Mouse (Mus musculus) adrenal gland, postnatal 36 days (tissue): ENCODE measurements at regions not wholly inside any gene's neighbourhood (a gene's known extent, or its start where the extent isn't known, plus 50 kb on each side); places are given as distances from the start of the nearest gene placed in this dataset.

Experiments
- DNase-seq, 2 experiments: peaks; one replicate each; pipeline ENCODE4 v3.0.0; 2021; ENCODE audit warnings: mixed read lengths in 1 of 2

GRCm38 (mm10) chr3:52859848-52860247, 157.2 kb downstream of the Cog6 start:
- DNase-seq, result peak in 1 of 2 experiments; percentile 30

GRCm38 (mm10) chr3:52859266-52859825, 157.7 kb downstream of the Cog6 start:
- peak; percentile 18 to 44 for DNase-seq

DNA sequence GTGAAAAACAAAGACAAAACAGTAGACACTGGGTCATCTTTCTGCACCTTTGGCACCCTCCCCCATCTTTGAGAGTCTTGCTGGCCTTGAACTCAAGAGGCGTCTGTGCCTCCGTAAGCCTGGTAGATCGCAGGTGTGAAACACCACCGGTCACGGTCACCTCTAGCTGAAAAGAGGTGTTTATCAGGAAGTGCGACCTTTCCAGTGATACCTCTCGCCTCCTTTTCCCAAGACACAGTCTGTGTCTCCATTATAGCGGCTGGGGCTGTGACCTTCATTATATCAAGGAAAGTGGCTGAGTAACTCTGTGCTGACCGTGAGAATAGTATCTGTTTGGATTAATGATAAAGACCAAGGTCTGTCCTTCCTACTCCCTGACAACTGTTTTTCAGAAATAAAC, 158.8 kb downstream of the Cog6 start:
- DNase-seq, result peak in 1 of 2 experiments; percentile 40

GRCm38 (mm10) chr3:52857076-52857475, 160.0 kb downstream of the Cog6 start:
- DNase-seq, result peak; percentile 36 to 48

GRCm38 (mm10) chr3:52854560-52854959, 162.5 kb downstream of the Cog6 start:
- peak in 1 of 2 experiments; percentile 11 for DNase-seq

DNA sequence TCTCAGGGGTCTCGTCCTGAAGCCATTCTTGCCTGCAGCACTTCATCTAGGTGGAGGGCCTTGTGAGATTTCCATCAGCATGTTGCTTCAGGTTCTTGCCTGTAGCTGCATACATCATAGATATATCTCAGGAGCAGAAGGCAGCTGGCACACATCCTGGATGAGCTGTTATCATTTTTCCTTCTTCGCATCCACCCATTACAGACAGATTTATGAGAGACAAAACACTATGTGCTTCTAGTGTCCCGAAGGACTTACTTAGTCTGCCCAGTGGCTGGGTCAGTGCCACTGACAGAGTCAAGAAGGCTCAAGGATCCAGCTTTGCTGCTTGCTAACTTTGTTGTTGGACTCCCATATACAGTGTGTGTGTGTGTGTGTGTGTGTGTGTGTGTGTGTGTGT, 163.9 kb downstream of the Cog6 start:
- peak; percentile 48 to 58 for DNase-seq

DNA sequence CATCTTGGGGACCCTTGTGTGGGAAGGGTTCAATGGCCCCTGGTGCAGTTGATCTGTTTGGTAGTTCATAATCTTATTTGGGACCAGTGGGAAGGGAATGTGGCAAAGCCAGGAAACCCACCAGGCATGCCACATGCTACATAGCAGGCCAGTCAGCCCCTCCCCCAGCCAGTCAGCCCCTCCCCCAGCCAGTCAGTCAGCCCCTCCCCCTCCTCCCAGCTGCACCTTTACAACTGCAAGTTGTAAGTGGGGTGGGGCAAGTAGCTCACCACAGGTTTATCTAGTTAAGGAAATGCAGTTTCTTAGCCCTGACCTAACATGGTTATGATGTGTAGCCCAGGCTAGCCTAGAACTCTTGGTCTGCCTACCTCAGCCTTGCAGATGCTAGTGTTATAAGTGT, 171.9 kb downstream of the Cog6 start:
- DNase-seq, result no peak

- DNase-seq, result peak; percentile 84 to 89
Observed at GRCm38 (mm10) chr3:52843998-52844397, 173.0 kb downstream of the Cog6 start.

DNA sequence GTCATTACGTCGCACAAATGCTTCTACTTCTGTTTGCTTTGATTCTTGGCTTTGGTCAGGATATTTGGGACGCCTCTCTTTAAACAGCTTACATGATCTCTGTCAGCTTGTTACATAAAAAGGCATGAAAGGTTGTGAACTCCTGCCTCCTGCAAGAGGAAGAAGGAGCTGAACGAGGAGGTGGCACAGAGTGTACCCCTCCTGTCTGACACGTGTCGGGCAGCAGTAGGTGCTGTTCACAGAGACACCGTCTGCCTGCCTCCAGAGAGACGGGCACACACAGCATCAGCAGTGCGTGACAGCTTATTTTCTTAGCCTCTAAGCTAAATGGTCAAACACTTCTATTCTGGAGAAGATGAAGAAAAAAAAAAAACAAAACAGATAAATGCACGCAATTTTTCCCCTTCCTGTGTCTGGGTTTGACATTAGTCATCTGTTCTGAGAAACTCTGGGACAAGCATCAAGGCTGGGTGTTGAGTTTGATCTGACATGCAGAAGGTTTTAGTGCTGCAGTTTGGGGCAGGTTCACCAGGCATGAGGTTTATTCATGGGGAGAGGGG, 174.1 kb downstream of the Cog6 start:
- DNase-seq, result no peak

GRCm38 (mm10) chr3:52840160-52840953, 176.7 kb downstream of the Cog6 start:
- no peak for DNase-seq

DNA sequence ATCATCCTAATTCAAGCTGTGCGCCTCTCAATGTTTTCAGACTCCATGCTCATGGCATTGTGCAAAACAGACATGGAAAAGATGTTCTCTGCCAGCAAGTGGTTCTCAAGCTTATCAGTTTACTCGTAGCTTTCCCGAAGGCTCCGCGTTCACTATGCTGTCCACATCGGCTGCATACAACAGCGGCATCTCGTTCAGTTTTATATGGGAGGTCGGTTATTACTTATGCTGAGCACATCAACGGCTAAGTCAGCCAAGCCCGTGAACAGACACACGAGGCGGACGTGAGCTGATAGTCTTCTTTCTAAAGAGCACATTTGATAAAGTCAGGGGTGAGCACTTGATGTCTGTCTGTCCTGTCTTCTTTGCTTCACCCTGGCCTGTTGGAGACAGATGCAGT, 179.0 kb downstream of the Cog6 start:
- DNase-seq, result no peak

- DNase-seq, result no peak
Observed at GRCm38 (mm10) chr3:52837527-52837926, 179.5 kb downstream of the Cog6 start.

DNA sequence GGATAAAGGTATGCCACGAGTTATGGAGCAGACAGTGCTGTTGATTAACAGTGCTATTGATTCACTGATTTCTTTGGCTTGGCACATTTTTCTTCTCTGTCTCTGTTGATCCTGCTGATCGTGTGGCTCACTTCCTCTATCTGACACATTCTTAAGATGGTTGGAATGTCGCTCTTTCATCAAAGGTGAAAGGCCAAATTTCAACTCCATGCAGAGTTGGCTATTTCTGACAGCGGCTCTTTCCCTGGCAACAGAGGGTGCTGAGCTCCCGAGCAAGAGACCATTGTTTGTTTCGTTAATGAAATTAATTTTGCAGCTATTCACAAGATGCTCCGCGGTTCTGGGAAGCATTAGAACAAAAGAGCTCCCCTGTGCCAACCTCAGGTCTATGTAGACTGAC, 180.3 kb downstream of the Cog6 start:
- no peak for DNase-seq

DNA sequence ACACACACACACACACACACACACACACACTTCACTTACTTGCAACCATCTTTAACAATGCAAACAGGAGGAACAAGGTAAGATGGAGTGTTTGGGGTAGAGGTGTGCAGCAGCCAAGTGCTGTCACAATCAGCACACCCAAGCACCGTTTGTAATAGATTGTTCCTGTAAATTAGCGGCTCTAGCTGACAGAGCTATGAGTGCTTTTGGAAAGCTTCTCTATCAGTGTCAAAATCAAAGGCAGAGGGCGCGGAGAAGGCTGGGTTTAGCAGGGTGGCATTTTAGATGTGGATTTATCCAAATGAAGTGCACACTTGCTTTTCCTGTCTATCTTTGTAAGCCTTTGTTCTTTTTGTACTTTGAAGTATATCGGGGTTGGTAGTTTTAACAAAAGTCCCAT, 184.6 kb downstream of the Cog6 start:
- DNase-seq, result no peak

DNA sequence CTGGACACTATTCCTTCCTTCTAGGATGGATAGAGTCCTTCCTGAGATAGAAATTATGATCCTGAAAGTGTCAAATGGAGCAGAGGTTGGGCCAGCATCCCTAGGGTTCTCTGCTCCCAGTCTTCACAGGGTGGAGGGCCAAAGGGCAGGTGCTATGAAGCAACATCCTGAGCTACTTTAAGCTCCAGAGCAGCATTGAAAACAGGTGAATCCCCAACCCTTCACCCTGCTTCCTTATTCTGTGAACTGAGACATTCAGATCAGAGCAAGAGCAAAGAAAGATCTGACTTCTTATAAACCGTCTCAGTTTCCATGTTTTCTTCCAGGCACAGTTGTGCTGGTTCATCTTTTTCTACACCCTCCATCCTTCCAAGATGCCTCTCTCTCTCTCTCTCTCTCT, 185.1 kb downstream of the Cog6 start:
- no peak for DNase-seq

DNA sequence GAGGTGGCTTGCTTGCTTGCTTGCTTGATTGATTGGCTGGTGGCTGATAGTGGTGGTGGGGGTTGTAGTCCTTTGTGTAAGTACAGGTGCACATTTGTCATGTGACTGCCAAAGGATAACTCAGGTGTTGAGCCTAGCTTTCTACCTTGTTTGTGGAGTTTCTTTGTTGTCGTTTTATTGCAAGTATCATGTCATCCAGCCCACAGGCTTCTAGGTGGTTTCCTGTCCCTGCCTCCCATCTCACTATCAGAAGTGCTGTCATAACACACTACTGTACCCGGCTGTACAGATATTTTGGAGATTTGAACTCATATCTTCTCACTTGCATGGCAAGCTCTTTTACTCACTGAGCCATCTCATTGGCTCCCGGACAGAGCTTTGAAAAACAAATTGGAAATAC, 186.9 kb downstream of the Cog6 start:
- no peak for DNase-seq

DNA sequence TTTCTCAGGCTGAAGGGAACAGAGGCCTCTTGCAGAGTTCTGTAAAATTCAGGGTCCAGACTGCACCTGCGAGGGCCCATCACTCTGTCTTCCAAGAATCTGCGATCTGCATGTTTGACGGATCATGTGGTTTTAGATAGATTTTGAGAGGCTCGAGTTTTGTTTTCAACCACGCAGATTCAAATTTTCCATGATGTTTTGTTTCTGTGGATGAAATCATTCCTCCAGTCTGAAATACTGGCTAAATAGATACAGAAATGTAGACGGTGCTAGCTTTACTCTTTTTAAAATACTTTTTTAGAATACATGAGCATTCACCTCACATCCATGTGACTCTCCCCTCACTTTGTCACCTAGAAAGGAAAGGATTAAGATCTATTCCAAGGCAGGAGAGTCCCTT, 188.0 kb downstream of the Cog6 start:
- no peak for DNase-seq

DNA sequence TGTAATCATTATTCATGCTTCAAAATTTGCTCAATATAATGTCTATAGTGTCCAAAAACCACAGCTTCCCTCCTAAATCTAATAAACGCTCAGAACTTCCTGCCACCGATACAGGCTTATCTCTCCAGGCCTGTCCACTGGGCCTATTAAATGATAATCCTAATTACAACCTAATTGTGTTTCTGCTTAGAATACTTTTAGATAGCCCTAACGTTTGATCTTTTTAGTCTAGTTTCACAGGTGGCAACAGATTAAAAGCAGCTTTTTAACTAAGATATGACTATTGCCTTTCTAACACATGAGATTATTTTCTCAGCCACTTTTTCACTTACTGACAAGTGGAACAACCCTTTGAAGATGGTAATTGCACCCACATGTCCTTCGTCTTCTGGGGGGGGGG, 188.6 kb downstream of the Cog6 start:
- no peak for DNase-seq

GRCm38 (mm10) chr3:52822848-52823247, 194.2 kb downstream of the Cog6 start:
- DNase-seq, result no peak

DNA sequence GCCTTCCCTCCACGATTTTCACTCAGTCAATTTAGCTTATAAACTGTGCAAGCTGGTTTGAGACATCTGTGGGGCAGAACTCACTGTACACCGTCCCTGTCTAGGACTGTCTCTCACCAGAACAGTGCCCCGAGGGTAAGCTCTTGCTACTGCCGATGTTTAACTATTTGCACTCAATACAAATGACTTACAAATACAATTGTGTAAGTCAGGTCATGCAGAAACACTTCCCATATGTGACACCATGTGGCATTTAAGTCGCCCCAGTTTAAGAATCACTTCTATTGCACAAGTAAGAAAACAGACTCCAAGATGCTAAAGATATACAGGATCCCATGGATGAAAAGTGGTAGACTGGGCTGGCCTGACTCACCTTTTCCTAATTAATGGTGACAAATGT, 195.6 kb downstream of the Cog6 start:
- no peak for DNase-seq

GRCm38 (mm10) chr3:52818401-52818800, 198.6 kb downstream of the Cog6 start:
- peak in 1 of 2 experiments; percentile 9 for DNase-seq

GRCm38 (mm10) chr3:52817416-52817815, 199.6 kb downstream of the Cog6 start:
- DNase-seq, result peak; percentile 13 to 18

DNA sequence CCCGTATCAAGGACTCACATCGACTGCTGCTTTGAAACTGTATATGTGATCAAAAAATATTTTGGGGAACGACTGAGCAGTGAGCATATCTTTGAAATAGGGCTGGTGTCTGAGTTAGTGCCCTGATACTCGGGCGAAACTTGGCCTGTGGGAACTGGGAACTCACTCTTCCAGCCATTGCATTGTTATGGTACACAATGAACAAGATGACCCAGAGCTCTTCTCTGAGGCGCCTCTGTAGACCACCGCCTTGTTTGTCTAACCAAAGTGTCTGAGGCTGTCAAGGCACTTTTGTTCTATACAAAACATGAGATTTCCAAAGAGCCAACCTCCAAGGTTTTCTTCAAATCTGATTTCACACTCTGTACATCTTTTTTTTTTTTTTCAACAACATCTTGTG, 201.5 kb downstream of the Cog6 start:
- DNase-seq, result no peak

- no peak for DNase-seq
Observed at GRCm38 (mm10) chr3:52802324-52802723, 214.7 kb downstream of the Cog6 start.
